Mouse (Mus musculus) stomach, postnatal 0 days (tissue): Measurements from ENCODE around the gene Mylk2.

Experiments used
- CTCF ChIP-seq: IDR thresholded peaks from 2 replicates; pipeline ENCODE4 v1.5.1; 2016; ENCODE audit warnings: antibody characterized with exemption, low read depth, mild to moderate bottlenecking, moderate library complexity
- EP300 ChIP-seq: optimal IDR thresholded peaks from 2 replicates; pipeline ENCODE3; 2016; ENCODE audit warnings: antibody characterized with exemption

DNA sequence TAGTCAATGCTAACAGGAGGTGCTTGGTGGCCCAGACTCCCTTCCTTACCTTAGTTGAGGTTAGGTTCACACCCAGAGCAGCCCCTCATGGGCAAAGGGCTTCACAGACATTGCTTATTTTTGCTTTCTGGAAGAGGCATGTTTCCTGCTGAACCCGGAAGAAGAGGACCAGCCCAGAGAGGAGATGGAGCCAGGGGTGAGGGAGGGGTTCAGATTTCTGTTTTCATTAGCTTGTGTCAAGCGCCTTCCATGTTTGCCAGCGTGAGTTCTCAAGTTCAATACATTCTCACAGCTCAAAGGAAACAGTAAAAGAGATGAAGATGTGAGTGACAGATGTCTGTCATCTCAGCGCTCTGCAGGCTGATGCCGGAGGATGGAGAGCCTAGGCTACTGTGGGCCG is 1.3 kb upstream of the Mylk2 start:
- TF ChIP-seq CTCF (no peak), EP300 (no peak)
